Mouse (Mus musculus) induced T-regulatory cell, adult 2 months (primary cell): ENCODE results near the gene Fbxl8.
A peak's percentile ranks its signal among the peaks of the same experiment; 100 is the strongest.

ENCODE experiments used
- DNase-seq: peaks from one replicate; pipeline ENCODE4 v3.0.0-alpha.2; 2012; ENCODE audit warnings: low read depth

Fbxl8 gene

GRCm38 (mm10) chr8:105304325-105305210, 40.1 kb downstream of the Fbxl8 start:
- peak; percentile 42 for DNase-seq

- DNase-seq, result peak; percentile 68
Observed at GRCm38 (mm10) chr8:105305211-105306145, 41.0 kb downstream of the Fbxl8 start, which contains the start of gene Elmo3. Gene Elmo3, plus strand, starts transcription at chr8:105305601.

GRCm38 (mm10) chr8:105306146-105306691, 41.8 kb downstream of the Fbxl8 start:
- no peak for DNase-seq

- DNase-seq, result no peak
Observed at GRCm38 (mm10) chr8:105307670-105308069, 43.2 kb downstream of the Fbxl8 start.

GRCm38 (mm10) chr8:105308428-105308827, 44.0 kb downstream of the Fbxl8 start:
- no peak for DNase-seq

GRCm38 (mm10) chr8:105309142-105309847, 44.8 kb downstream of the Fbxl8 start:
- DNase-seq, result no peak

GRCm38 (mm10) chr8:105310118-105310517, 45.7 kb downstream of the Fbxl8 start:
- DNase-seq, result no peak

GRCm38 (mm10) chr8:105311718-105312117, 47.3 kb downstream of the Fbxl8 start:
- DNase-seq, result no peak

- DNase-seq, result no peak
Observed at GRCm38 (mm10) chr8:105312891-105313481, 48.5 kb downstream of the Fbxl8 start.

- no peak for DNase-seq
Observed at GRCm38 (mm10) chr8:105313622-105314402, 49.4 kb downstream of the Fbxl8 start.

- DNase-seq, result no peak
Observed at GRCm38 (mm10) chr8:105315073-105315769, 50.8 kb downstream of the Fbxl8 start.

- DNase-seq, result no peak
Observed at GRCm38 (mm10) chr8:105317941-105318340, 53.5 kb downstream of the Fbxl8 start.

GRCm38 (mm10) chr8:105318662-105319190, 54.3 kb downstream of the Fbxl8 start:
- no peak for DNase-seq
